Mouse (Mus musculus) forebrain, embryonic 15.5 days (tissue): Measurements from ENCODE around the gene Cdh24. TPM values are rescaled to one million over a fixed set of nuclear protein-coding genes. Genes with fewer than 3 reads are reported as not detected.
A peak's percentile ranks its signal among the peaks of the same experiment; 100 is the strongest.

Source experiments
- ATAC-seq: fragments of 200-750 bp; cut with Nextera tagmentation; replicated peaks from 2 replicates; pipeline ENCODE4 v1.8.0; 2017; ENCODE audit warnings: mild to moderate bottlenecking, moderate TSS enrichment, moderate library complexity
- H3K27ac ChIP-seq: fragments of 300-500 bp; sonication (generic); replicated peaks from 2 replicates; pipeline ENCODE4 v1.5.1; 2015; ENCODE audit warnings: mild to moderate bottlenecking, inconsistent platforms
- H3K27me3 ChIP-seq: fragments of 300-500 bp; sonication (generic); 2 replicates; pipeline ENCODE4 v1.6.1; 2015; ENCODE audit warnings: inconsistent platforms
- H3K36me3 ChIP-seq: fragments of 300-500 bp; sonication (generic); 2 replicates; pipeline ENCODE4 v1.6.1; 2015; ENCODE audit warnings: mild to moderate bottlenecking, inconsistent platforms
- H3K4me1 ChIP-seq: fragments of 300-500 bp; sonication (generic); 2 replicates; pipeline ENCODE4 v1.6.1; 2015; ENCODE audit warnings: inconsistent platforms
- H3K4me2 ChIP-seq: fragments of 300-500 bp; sonication (generic); replicated peaks from 2 replicates; pipeline ENCODE4 v1.6.1; 2015; ENCODE audit warnings: mild to moderate bottlenecking, inconsistent platforms
- H3K4me3 ChIP-seq: fragments of 300-500 bp; sonication (generic); 2 replicates; pipeline ENCODE4 v1.5.1; 2015; ENCODE audit warnings: mild to moderate bottlenecking, inconsistent platforms
- H3K9ac ChIP-seq: fragments of 300-500 bp; sonication (generic); replicated peaks from 2 replicates; pipeline ENCODE4 v1.6.1; 2015; ENCODE audit warnings: mild to moderate bottlenecking, inconsistent platforms
- H3K9me3 ChIP-seq: fragments of 300-500 bp; sonication (generic); 2 replicates; pipeline ENCODE4 v1.6.1; 2016; ENCODE audit warnings: inconsistent platforms
- WGBS: fragments of 180-500 bp; shearing (Covaris S2); methylation state at CpG from one replicate; pipeline ENCODE4 v1.1.7; 2015; ENCODE audit warnings: mixed read lengths; 5-methylcytosine and 5-hydroxymethylcytosine counted together
- microRNA counts: library from miRNA; unstranded; fragments of <30 nt; microRNA quantifications from one replicate; lab custom pipeline; 2016
- microRNA-seq: library from miRNA; unstranded; fragments of <30 nt; microRNA quantifications from one replicate; pipeline ENCODE4, GENCODE M21; 2016
- polyA plus RNA-seq: library from polyadenylated mRNA; unstranded; fragments of >200 nt; fragmentation: Nextera tagmentation; extraction: Ambion mirVana; gene quantifications from 2 replicates; pipeline ENCODE4 v1.2.1, GENCODE M21; 2015

Cdh24 gene
- polyA plus RNA-seq, 1 experiment from 2014 or later, result 7.6 TPM

GRCm38 (mm10) chr14:54601601-54602000 lies 39.6 kb downstream of the Cdh24 start:
- no peak for ATAC-seq
- Histone ChIP-seq H3K27ac (no peak overlapping the region), H3K4me1 (peaks cover 24% of the 10 kb centered on the region), H3K4me3 (no peak overlapping the region), H3K36me3 (no peaks in the 10 kb centered on the region), H3K4me2 (no peak overlapping the region), H3K27me3 (no peaks in the 10 kb centered on the region), H3K9ac (no peak overlapping the region), H3K9me3 (no peaks in the 10 kb centered on the region)
- 79% methylated on average over 2 of the region's 2 CpGs for WGBS

- no peak for ATAC-seq
- Histone ChIP-seq H3K4me3 (no peak overlapping the region), H3K9me3 (no peaks in the 10 kb centered on the region), H3K4me1 (0 out of 2 replicates have a peak, but pooled peaks cover 11% of the 10 kb centered on the region), H3K9ac (no peak overlapping the region), H3K27me3 (no peaks in the 10 kb centered on the region), H3K4me2 (no peak overlapping the region), H3K36me3 (no peaks in the 10 kb centered on the region), H3K27ac (no peak overlapping the region)
- 80% methylated on average over 7 of the region's 7 CpGs for WGBS
These were observed 44.1 kb downstream of the Cdh24 start for GRCm38 (mm10) chr14:54597084-54597483.

- 0 out of 2 replicates have a peak overlapping the region, but pooled peaks have one; percentile 3 for H3K27ac ChIP-seq
These were observed 46.3 kb downstream of the Cdh24 start for GRCm38 (mm10) chr14:54594631-54595414.

GRCm38 (mm10) chr14:54594055-54594454 lies 47.1 kb downstream of the Cdh24 start:
- no peak overlapping the region for H3K27ac ChIP-seq
- no peak overlapping the region for H3K4me3 ChIP-seq
- no peaks in the 10 kb centered on the region for H3K9me3 ChIP-seq
- no peaks in the 10 kb centered on the region for H3K36me3 ChIP-seq
- 0 out of 2 replicates have a peak, but pooled peaks cover 11% of the 10 kb centered on the region for H3K4me1 ChIP-seq
- H3K27me3 ChIP-seq, result no peaks in the 10 kb centered on the region
- H3K4me2 ChIP-seq, result no peak overlapping the region
- H3K9ac ChIP-seq, result no peak overlapping the region
- ATAC-seq, result no peak
- 85% methylated on average over 3 of the region's 3 CpGs for WGBS

More at GRCm38 (mm10) chr14:54594631-54595414, 46.3 kb downstream of the Cdh24 start:
- Histone ChIP-seq H3K9me3 (no peaks in the 10 kb centered on the region), H3K36me3 (no peaks in the 10 kb centered on the region), H3K4me3 (no peak overlapping the region), H3K9ac (no peak overlapping the region), H3K27me3 (no peaks in the 10 kb centered on the region), H3K4me2 (no peak overlapping the region), H3K4me1 (0 out of 2 replicates have a peak, but pooled peaks cover 11% of the 10 kb centered on the region)
- WGBS, result 59% methylated on average over 28 of the region's 28 CpGs
- no peak for ATAC-seq

- WGBS, result 58% methylated on average over 10 of the region's 10 CpGs
- Histone ChIP-seq H3K27me3 (no peaks in the 10 kb centered on the region), H3K9ac (no peak overlapping the region), H3K9me3 (no peaks in the 10 kb centered on the region), H3K4me2 (no peak overlapping the region), H3K4me3 (no peak overlapping the region), H3K4me1 (0 out of 2 replicates have a peak, but pooled peaks cover 11% of the 10 kb centered on the region), H3K27ac (peak overlapping the region; percentile 31; the same call in 1 of the 2 replicates), H3K36me3 (no peaks in the 10 kb centered on the region)
- no peak for ATAC-seq
These were observed 48.7 kb downstream of the Cdh24 start for GRCm38 (mm10) chr14:54592319-54592934.

GRCm38 (mm10) chr14:54591056-54591455 lies 50.1 kb downstream of the Cdh24 start:
- Histone ChIP-seq H3K36me3 (no peaks in the 10 kb centered on the region), H3K27ac (no peak overlapping the region), H3K9ac (no peak overlapping the region), H3K9me3 (no peaks in the 10 kb centered on the region), H3K27me3 (no peaks in the 10 kb centered on the region), H3K4me3 (no peak overlapping the region), H3K4me1 (0 out of 2 replicates have a peak, but pooled peaks cover 11% of the 10 kb centered on the region), H3K4me2 (no peak overlapping the region)
- ATAC-seq, result no peak
- WGBS, result 94% methylated on average over 16 of the region's 16 CpGs

GRCm38 (mm10) chr14:54583681-54584338 lies 57.4 kb downstream of the Cdh24 start:
- Histone ChIP-seq H3K9ac (no peak overlapping the region), H3K4me3 (no peak overlapping the region), H3K27me3 (no peaks in the 10 kb centered on the region), H3K4me2 (no peak overlapping the region), H3K9me3 (no peaks in the 10 kb centered on the region), H3K27ac (no peak overlapping the region), H3K4me1 (no peaks in the 10 kb centered on the region), H3K36me3 (0 out of 2 replicates have a peak, but pooled peaks cover 5% of the 10 kb centered on the region)
- WGBS, result 44% methylated on average over 7 of the region's 7 CpGs
- 0 out of 2 replicates have a peak, but pooled peaks have one; percentile 35 for ATAC-seq

GRCm38 (mm10) chr14:54582536-54582935 lies 58.6 kb downstream of the Cdh24 start:
- Histone ChIP-seq H3K4me1 (peaks cover 8% of the 10 kb centered on the region), H3K9me3 (no peaks in the 10 kb centered on the region), H3K36me3 (0 out of 2 replicates have a peak, but pooled peaks cover 5% of the 10 kb centered on the region), H3K4me3 (no peak overlapping the region), H3K27me3 (no peaks in the 10 kb centered on the region; the same call in 1 of the 2 replicates), H3K27ac (no peak overlapping the region), H3K4me2 (no peak overlapping the region), H3K9ac (no peak overlapping the region)
- 94% methylated on average over 9 of the region's 9 CpGs for WGBS
- no peak for ATAC-seq

MicroRNAs within 50 kb of the gene (microRNA counts, 519-probe panel; counts per million panel counts)
- microRNA mmu-miR-686 (lab: Ali Mortazavi, UCI), result not detected

Small RNA genes within 50 kb of the gene (microRNA-seq; reads per million reads assigned to microRNA genes)
- gene Mir686, result not detected
- 1.1 reads per million for gene Mir6948

Other genes starting within 250 kb of the Cdh24 start
- 5.0 and 5.2 TPM in 2 replicates for gene Slc7a7, start 223.6 kb downstream of the Cdh24 start, polyA plus RNA-seq
- gene Mrpl52, start 214.5 kb downstream of the Cdh24 start, polyA plus RNA-seq, result 269 and 282 TPM in 2 replicates
- 60.3 and 61.7 TPM in 2 replicates for gene Mmp14, start 209.8 kb downstream of the Cdh24 start, polyA plus RNA-seq
- gene Lrp10, start 177.2 kb downstream of the Cdh24 start, polyA plus RNA-seq, result 32.5 and 33.9 TPM in 2 replicates
- gene Rem2, start 165.3 kb downstream of the Cdh24 start, polyA plus RNA-seq, result 22.9 and 23.8 TPM in 2 replicates
- gene Prmt5, start 123.8 kb downstream of the Cdh24 start, polyA plus RNA-seq, result 101 and 102 TPM in 2 replicates
- 29.6 and 31.6 TPM in 2 replicates for gene Haus4, start 86.7 kb downstream of the Cdh24 start, polyA plus RNA-seq
- 11.1 and 13.1 TPM in 2 replicates for gene Ajuba, start 63.8 kb downstream of the Cdh24 start, polyA plus RNA-seq
- 8.0 and 8.9 TPM in 2 replicates for gene 4931414P19Rik, start 35.4 kb downstream of the Cdh24 start, polyA plus RNA-seq
- gene Psmb5, start 23.3 kb downstream of the Cdh24 start, polyA plus RNA-seq, result 430 and 444 TPM in 2 replicates
- gene Psmb11, start 19.9 kb downstream of the Cdh24 start, polyA plus RNA-seq, result 0.15 TPM in 1 of 2 replicates, not detected in the other
- not detected in 2 replicates for gene Gm17606, start 412 bp downstream of the Cdh24 start, polyA plus RNA-seq
- 71.2 and 71.6 TPM in 2 replicates for gene 1700123O20Rik, start 44.9 kb upstream of the Cdh24 start, polyA plus RNA-seq
- gene Acin1, start 45.6 kb upstream of the Cdh24 start, polyA plus RNA-seq, result 171 and 181 TPM in 2 replicates
- 0.23 and 0.25 TPM in 2 replicates for gene Gm29776, start 57.5 kb upstream of the Cdh24 start, polyA plus RNA-seq
- not detected in 2 replicates for gene Cebpe, start 70.8 kb upstream of the Cdh24 start, polyA plus RNA-seq
- gene Slc7a8, start 140.6 kb upstream of the Cdh24 start, polyA plus RNA-seq, result 6.4 and 8.2 TPM in 2 replicates
- not detected in 2 replicates for gene Rnf212b, start 172.8 kb upstream of the Cdh24 start, polyA plus RNA-seq
- 11.1 and 13.5 TPM in 2 replicates for gene Homez, start 229.6 kb upstream of the Cdh24 start, polyA plus RNA-seq
- gene Ppp1r3e, start 236.2 kb upstream of the Cdh24 start, polyA plus RNA-seq, result 1.7 and 2.3 TPM in 2 replicates
- gene Bcl2l2, start 242.0 kb upstream of the Cdh24 start, polyA plus RNA-seq, result 3.5 and 3.6 TPM in 2 replicates
- gene Gm20521, start 242.1 kb upstream of the Cdh24 start, polyA plus RNA-seq, result 0.14 and 0.15 TPM in 2 replicates